Mouse (Mus musculus) hindbrain, embryonic 10.5 days (tissue): ENCODE measurements at regions not wholly inside any gene's neighbourhood (a gene's known extent, or its start where the extent isn't known, plus 50 kb on each side); places are given as distances from the start of the nearest gene placed in this dataset.

Experiments used
- DNase-seq: peaks from one replicate; pipeline ENCODE4 v3.0.0-alpha.2; 2017; ENCODE audit warnings: low spot score
- H3K27ac ChIP-seq: fragments of 300-500 bp; sonication (generic); 2 replicates; pipeline ENCODE4 v1.5.1; 2016; ENCODE audit warnings: mild to moderate bottlenecking, moderate library complexity
- H3K27me3 ChIP-seq: fragments of 300-500 bp; sonication (generic); 2 replicates; pipeline ENCODE4 v1.6.1; 2016; ENCODE audit warnings: mild to moderate bottlenecking; ENCODE audit not compliant: poor library complexity, insufficient read depth, severe bottlenecking
- H3K36me3 ChIP-seq: fragments of 300-500 bp; sonication (generic); 2 replicates; pipeline ENCODE4 v1.6.1; 2016; ENCODE audit warnings: mild to moderate bottlenecking, moderate library complexity
- H3K4me1 ChIP-seq: fragments of 300-500 bp; sonication (generic); replicated peaks from 2 replicates; pipeline ENCODE4 v1.6.1; 2016; ENCODE audit warnings: mild to moderate bottlenecking
- H3K4me3 ChIP-seq: fragments of 300-500 bp; sonication (generic); 2 replicates; pipeline ENCODE4 v1.5.1; 2016; ENCODE audit warnings: mild to moderate bottlenecking, moderate library complexity
- H3K9me3 ChIP-seq: fragments of 300-500 bp; sonication (generic); 2 replicates; pipeline ENCODE4 v1.6.1; 2016; ENCODE audit warnings: mild to moderate bottlenecking, moderate library complexity
- WGBS: fragments of 180-500 bp; shearing (Covaris S2); methylation state at CpG from one replicate; pipeline ENCODE4 v1.1.7; 2016; 5-methylcytosine and 5-hydroxymethylcytosine counted together

DNA sequence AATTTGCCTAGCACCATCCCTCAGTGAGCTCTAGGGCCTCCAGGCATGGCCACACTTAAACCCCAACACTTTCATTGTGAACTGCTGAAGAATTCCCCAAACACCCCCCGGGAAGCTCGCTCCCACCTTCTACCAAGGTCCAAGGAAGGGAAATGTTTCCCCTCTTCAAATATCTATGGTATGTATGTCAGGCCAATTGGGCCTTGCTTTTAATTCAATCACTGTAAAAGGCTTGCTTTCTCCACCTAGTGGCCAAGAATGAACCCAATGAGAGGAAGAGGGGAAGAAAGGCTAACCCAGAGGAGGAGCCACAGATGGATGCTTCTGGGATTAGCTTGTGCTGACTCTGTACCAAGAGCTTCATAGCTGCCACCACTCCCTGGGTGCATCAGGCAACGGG lies 336.3 kb upstream of the Tgfbr2 start:
- no peak for DNase-seq
- Histone ChIP-seq H3K27ac (no peak overlapping the region), H3K4me3 (no peak overlapping the region), H3K27me3 (no peaks in the 10 kb centered on the region), H3K36me3 (no peaks in the 10 kb centered on the region), H3K4me1 (no peaks in the 10 kb centered on the region), H3K9me3 (no peaks in the 10 kb centered on the region)
- WGBS: 53% methylated on average over 3 of the region's 3 CpGs

DNA sequence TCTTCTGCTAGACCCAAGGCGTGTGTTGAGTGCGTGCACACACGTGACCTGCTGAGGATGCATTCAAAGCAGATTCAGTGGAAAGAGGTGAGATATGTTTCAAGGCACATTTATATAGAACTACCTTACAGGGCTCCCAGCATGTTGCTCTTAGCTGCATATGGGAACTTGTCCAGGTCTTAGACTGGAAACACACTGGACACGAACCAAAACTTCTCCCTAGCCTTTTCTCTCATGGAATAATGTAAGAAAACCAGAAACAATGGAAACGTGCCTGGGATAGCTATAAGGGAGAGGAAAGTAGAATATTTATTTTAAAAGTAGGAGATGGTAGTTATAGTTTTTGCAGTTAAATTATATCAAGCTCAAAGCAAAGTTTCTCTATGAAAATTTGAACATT lies 332.6 kb upstream of the Tgfbr2 start:
- 89% methylated on average over 5 of the region's 5 CpGs for WGBS
- H3K9me3 ChIP-seq: no peaks in the 10 kb centered on the region

DNA sequence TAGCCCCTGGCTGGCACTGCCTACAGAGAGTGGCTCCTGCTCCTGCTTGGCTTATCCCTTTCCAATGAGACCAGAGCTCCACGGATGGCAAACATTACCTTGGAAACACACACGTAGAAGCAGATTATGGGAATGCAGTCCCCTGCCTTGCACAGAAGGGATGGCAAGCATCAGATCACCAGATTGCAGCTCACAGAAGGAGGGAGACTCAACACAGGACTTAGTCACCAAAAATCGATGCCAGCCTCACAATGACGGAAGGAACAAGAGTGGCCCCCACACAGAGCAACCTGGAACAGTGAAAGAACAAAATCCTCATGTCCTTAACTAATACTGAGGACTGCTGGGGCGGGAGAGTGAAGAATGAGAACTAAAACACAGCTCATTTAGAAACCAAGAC lies 327.7 kb upstream of the Tgfbr2 start:
- Histone ChIP-seq H3K4me3 (no peak overlapping the region), H3K27ac (no peak overlapping the region), H3K27me3 (no peaks in the 10 kb centered on the region), H3K9me3 (no peaks in the 10 kb centered on the region), H3K36me3 (no peaks in the 10 kb centered on the region), H3K4me1 (no peaks in the 10 kb centered on the region)
- whole genome bisulfite sequencing: 62% methylated on average over 5 of the region's 5 CpGs
- no peak for DNase-seq

More for the DNA sequence above, 332.6 kb upstream of the Tgfbr2 start:
- Histone ChIP-seq H3K27me3 (no peaks in the 10 kb centered on the region), H3K36me3 (no peaks in the 10 kb centered on the region), H3K27ac (no peak overlapping the region), H3K4me1 (no peaks in the 10 kb centered on the region), H3K4me3 (no peak overlapping the region)
- no peak for DNase-seq

DNA sequence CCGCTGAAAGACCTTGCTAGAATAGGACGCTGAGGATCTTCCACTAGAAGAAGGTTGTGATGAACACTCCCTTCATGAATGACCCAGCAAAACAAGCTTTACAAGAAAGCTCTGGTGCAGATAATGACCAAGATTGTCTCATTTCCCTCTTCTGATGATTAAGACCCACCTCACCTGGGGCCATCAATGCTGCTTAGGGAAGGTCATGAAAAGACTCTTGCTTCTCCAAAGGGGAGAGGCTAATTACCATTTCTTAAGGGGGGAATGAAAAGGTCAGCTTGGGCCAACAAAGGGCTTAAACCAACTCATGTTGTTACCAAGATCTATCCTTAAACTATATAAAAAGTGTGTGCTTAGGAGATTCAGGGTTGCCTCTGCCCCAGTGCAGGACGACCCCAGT lies 325.8 kb upstream of the Tgfbr2 start:
- Histone ChIP-seq H3K4me3 (no peak overlapping the region), H3K36me3 (no peaks in the 10 kb centered on the region), H3K4me1 (no peaks in the 10 kb centered on the region), H3K9me3 (no peaks in the 10 kb centered on the region), H3K27ac (no peak overlapping the region), H3K27me3 (no peaks in the 10 kb centered on the region)
- WGBS: 84% methylated on average over 3 of the region's 3 CpGs
- DNase-seq: no peak

DNA sequence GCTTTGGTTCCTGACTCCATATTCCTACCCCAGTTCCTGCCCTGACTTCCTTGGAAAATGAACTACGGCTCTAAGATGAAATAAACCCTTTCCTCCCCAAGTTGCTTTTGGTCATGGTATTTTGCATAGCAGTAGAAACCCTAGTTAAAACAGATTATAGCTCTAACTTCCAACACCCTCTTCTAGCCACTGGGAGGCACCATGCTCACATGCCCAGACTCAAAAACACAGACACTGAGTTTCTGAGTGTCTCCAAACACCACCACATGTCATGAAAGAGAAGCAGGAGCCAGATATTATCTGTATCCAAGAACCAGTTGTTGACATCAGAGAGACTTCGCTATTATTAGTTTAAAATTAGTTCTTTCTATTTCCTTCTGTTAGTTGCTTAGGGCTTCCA lies 316.1 kb upstream of the Tgfbr2 start:
- Histone ChIP-seq H3K4me1 (no peaks in the 10 kb centered on the region), H3K4me3 (no peak overlapping the region), H3K9me3 (peaks cover 15% of the 10 kb centered on the region), H3K27ac (no peak overlapping the region), H3K27me3 (no peaks in the 10 kb centered on the region), H3K36me3 (no peaks in the 10 kb centered on the region)
- no peak for DNase-seq
- 90% methylated on average over 2 of the region's 2 CpGs for WGBS

DNA sequence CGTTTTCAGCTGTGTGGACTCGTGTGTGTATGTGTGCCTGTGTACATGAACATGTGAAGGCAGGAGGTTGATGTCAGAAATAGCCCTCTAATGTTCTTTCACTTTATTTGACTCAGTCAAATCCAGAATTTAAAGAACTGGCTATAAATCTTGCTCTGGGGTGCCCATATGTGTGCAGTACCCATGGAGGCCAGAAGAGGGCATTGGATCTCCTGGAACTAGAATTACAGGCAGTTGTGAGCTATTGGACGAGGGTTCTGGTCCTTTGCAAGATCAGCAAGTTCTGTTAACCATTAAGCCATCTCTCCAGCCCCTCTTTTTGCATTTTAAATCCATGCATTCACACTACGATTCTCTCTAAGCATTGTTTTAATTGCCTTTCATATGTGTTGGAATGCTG lies 314.6 kb upstream of the Tgfbr2 start:
- peak; percentile 29 for DNase-seq
- Histone ChIP-seq H3K9me3 (peaks cover 15% of the 10 kb centered on the region), H3K27ac (no peak overlapping the region), H3K4me1 (no peaks in the 10 kb centered on the region), H3K36me3 (no peaks in the 10 kb centered on the region), H3K27me3 (no peaks in the 10 kb centered on the region), H3K4me3 (no peak overlapping the region)
- WGBS: 71% methylated on average over 4 of the region's 4 CpGs

DNA sequence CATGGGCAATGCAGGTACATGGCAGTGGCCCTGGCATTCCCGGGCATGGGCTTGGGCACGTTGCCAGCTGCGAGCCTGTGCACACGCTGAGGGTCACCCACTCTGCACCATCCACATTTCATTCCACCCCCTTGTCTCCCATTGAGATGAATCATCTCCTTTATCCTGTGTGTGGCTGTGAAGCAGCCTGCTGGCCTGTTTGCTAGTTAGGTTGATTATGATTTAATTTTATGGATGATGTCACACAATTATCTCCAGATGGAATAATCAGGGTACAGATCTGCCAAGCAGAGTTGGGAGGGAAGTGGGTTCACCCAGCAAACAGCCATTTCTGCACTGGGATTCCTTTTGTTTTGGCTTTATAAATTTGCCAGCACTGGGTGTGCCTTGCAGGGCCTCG lies 314.1 kb upstream of the Tgfbr2 start:
- WGBS: 90% methylated on average over 5 of the region's 5 CpGs
- H3K4me3 ChIP-seq: no peak overlapping the region
- no peaks in the 10 kb centered on the region for H3K27me3 ChIP-seq
- H3K27ac ChIP-seq: no peak overlapping the region
- no peak for DNase-seq
- H3K9me3 ChIP-seq: peaks cover 15% of the 10 kb centered on the region
- no peaks in the 10 kb centered on the region for H3K4me1 ChIP-seq
- H3K36me3 ChIP-seq: no peaks in the 10 kb centered on the region

DNA sequence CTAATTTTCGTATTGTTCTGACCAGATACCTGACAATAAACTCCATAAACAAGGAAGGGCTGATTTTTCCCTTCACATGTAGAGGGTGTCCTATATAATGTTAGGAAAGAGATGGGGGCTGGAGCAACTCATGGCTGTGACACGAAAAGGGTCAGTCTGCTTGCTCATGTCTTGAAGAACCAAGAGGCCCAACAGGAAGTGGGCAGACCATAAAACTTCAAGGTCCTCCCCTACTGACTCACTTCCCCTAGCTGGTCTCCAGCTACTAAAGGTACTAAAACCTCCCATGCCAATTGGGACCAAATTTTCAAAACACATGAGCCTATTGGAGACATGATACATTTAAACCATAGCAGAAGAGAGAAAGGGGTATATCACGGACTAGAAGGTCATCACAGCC lies 302.1 kb upstream of the Tgfbr2 start:
- no peaks in the 10 kb centered on the region for H3K4me1 ChIP-seq
- DNase-seq: no peak
- 79% methylated on average over 3 of the region's 3 CpGs for WGBS

DNA sequence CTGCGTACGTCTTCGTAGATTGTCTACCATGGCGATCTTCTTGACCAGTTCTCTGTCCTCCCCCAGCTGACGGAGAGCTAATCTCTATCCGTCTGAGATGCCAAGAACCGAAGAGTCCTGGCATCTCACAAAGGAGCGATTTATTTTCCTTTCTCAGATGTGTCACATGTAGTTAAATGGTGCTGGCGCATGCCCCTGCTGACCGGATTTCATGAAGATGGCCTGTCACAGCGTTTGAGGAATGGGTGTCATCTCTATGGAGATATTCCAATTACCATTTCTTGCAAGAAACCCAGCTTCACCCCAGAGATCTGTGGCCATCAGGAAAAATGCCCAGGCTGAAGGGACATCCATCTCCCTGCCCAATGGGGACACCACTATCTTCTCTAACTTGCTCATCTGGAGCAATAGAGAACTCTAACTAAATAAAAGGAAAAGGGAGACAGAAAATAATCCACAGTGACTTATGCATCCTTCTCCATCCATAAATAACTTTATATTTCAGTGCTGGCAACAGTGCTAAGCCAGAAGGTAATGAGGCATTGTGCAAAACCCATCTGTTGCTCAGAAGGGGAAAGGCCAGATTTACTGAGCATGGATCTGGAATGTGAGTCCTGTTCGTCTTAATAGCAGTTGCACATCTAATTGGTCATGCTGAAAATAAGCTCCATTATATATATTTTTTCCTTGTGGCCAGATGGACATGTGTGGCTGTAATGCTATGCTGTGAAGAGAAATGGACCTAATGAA lies 300.2 kb upstream of the Tgfbr2 start:
- Histone ChIP-seq H3K27ac (no peak overlapping the region), H3K27me3 (no peaks in the 10 kb centered on the region), H3K4me1 (no peaks in the 10 kb centered on the region), H3K4me3 (no peak overlapping the region), H3K36me3 (no peaks in the 10 kb centered on the region), H3K9me3 (peaks cover 4% of the 10 kb centered on the region; the same call in 1 of the 2 replicates)
- DNase-seq: no peak
- 91% methylated on average over 12 of the region's 12 CpGs for WGBS

More for the DNA sequence above, 302.1 kb upstream of the Tgfbr2 start:
- Histone ChIP-seq H3K27ac (no peak overlapping the region), H3K27me3 (no peaks in the 10 kb centered on the region), H3K9me3 (peaks cover 4% of the 10 kb centered on the region; the same call in 1 of the 2 replicates), H3K4me3 (no peak overlapping the region), H3K36me3 (no peaks in the 10 kb centered on the region)

DNA sequence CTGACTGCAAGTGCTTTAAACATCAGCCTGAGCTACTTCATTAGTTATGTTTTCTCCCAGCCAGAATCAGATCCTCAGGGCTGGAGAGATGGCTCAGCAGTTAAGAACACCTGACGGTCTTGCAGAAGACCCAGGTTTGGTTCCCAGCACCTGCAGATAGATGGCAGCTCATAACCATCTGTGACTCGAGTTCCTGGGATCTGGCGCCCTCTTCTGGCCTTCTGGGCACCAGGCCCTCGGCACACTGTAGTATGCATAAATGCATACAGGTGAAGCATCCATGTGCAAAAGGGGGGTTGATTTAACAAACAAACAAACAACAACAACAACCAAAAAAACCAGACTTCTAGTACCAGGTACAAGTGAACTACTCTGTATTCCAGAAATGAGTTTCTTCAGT lies 297.7 kb upstream of the Tgfbr2 start:
- Histone ChIP-seq H3K4me1 (peaks cover 4% of the 10 kb centered on the region; the same call in 1 of the 2 replicates), H3K9me3 (peaks cover 4% of the 10 kb centered on the region; the same call in 1 of the 2 replicates), H3K27ac (no peak overlapping the region), H3K4me3 (no peak overlapping the region), H3K36me3 (no peaks in the 10 kb centered on the region), H3K27me3 (no peaks in the 10 kb centered on the region)
- 76% methylated on average over 4 of the region's 4 CpGs for WGBS
- DNase-seq: no peak

DNA sequence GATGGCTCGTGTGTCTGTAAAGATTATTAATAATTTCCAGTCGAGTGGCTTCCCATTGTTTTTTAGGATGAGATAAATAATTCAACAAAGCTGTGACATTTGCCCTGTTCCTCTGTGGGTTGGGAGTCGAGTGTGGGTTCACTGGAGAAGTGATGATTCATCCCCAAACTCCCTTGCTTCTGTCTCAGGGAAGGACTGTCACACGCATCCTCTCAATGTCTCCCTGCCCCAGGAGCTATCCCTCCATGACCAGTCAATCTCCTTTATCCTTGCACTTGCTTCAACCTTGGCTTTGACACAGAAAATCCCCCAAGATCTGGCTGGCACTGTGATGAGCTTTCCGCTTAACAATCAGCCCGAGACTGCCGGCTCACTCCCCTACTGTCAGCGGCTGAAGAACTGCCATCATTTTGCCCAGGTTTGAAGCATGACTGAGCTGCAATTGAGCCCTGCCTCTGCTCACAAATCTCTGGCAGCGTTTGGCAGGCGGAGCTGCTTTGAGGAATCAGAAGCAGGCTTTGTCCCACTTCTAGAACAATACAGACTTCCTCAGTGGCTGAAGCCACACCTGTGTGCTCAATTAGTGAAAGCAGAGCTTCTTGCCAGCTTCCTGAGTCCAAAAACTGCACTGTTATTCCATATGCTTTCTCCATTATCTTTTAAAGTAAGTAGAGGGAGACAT lies 293.6 kb upstream of the Tgfbr2 start:
- H3K4me1 ChIP-seq: peaks cover 4% of the 10 kb centered on the region; the same call in 1 of the 2 replicates
- no peak overlapping the region for H3K4me3 ChIP-seq
- WGBS: 67% methylated on average over 10 of the region's 10 CpGs
- H3K27me3 ChIP-seq: no peaks in the 10 kb centered on the region
- H3K9me3 ChIP-seq: peaks cover 4% of the 10 kb centered on the region; the same call in 1 of the 2 replicates
- no peak for DNase-seq
- no peaks in the 10 kb centered on the region for H3K36me3 ChIP-seq
- peak overlapping the region; percentile 53; the same call in 1 of the 2 replicates for H3K27ac ChIP-seq

DNA sequence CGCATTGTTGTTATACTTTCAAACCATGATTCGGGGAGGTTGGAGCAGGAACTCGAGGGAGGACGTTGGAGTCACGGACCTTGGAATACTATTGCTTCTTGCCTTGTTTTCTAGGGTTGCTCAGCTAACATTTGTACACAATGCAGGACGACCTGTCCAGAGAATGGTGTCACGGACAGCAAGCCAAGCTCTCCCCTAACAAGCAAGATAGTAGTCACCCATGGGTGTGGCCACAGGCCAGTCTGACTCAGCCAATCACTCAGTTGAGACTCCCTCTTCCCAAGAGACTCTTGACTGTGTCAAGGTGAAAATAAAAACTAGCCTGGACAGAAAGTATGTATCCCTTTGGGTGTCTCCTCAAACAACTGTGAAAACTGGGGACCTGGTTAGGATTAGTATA lies 291.2 kb upstream of the Tgfbr2 start:
- Histone ChIP-seq H3K27ac (no peak overlapping the region), H3K36me3 (no peaks in the 10 kb centered on the region), H3K27me3 (no peaks in the 10 kb centered on the region), H3K9me3 (no peaks in the 10 kb centered on the region), H3K4me3 (no peak overlapping the region), H3K4me1 (peaks cover 4% of the 10 kb centered on the region; the same call in 1 of the 2 replicates)
- no peak for DNase-seq
- 91% methylated on average over 7 of the region's 7 CpGs for WGBS

DNA sequence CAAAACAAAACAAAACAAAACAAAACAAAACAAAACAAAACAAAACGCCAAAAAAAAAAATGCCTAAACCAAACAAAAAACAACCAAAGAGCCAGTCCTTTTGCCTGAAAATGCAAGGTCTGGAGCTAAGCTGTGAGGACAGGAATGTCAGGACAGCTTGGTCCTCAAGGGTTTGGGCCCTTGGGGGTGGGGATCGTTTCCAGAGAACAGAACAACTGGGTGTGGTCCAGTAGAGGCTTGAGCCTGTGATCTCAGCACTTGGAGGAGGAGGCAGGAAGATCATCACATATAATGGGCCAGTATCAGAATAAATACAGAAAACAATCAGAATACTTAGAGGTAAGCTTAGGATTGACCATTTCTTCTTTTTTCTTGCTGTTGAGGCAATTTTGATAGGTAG lies 289.5 kb upstream of the Tgfbr2 start:
- no peak overlapping the region for H3K27ac ChIP-seq
- H3K27me3 ChIP-seq: no peaks in the 10 kb centered on the region
- no peak overlapping the region for H3K4me3 ChIP-seq
- peaks cover 4% of the 10 kb centered on the region; the same call in 1 of the 2 replicates for H3K4me1 ChIP-seq
- DNase-seq: no peak
- no peaks in the 10 kb centered on the region for H3K9me3 ChIP-seq
- no peaks in the 10 kb centered on the region for H3K36me3 ChIP-seq
- 61% methylated on average over 2 of the region's 2 CpGs for WGBS
